Mouse (Mus musculus): ENCODE results near the gene Ccin.
A peak's percentile ranks its signal among the peaks of the same experiment; 100 is the strongest.

Ccin gene

DNA sequence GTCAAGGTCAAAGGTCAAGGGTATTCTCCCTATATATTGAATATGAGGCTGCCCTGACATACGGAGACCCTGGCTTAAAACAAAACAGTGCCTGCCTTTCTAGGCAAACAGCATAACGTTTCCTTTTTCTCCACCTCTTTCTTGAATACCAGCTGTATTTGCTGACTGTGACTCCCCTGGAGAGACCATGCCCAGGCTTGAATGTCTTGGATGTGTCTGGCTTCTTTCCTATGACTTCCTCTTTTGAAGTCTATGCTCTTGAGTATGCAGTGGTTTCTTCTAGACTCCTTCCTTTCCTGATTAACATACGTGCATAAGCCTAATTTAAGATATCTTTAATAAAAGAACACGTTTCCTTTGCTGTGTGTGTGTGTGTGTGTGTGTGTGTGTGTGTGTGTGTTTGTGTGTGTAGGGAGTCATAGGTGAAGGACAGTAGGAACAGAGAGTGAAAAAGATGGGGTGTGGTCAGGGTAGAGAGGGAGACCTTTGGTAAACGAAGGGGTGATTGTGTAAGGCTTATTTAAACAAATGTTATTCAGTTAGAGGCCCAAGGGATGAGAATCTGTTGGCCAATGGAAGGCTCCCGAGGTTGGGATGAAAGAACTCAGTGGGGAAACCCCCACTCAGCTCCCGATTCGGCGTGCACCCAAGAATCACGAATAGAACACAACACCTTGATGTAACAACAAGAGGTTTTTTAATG is 8.2 kb upstream of the Ccin start:
- no peak for DNase-seq

- DNase-seq, result no peak
Observed at GRCm38 (mm10) chr4:43976223-43976740, 7.0 kb upstream of the Ccin start.

DNA sequence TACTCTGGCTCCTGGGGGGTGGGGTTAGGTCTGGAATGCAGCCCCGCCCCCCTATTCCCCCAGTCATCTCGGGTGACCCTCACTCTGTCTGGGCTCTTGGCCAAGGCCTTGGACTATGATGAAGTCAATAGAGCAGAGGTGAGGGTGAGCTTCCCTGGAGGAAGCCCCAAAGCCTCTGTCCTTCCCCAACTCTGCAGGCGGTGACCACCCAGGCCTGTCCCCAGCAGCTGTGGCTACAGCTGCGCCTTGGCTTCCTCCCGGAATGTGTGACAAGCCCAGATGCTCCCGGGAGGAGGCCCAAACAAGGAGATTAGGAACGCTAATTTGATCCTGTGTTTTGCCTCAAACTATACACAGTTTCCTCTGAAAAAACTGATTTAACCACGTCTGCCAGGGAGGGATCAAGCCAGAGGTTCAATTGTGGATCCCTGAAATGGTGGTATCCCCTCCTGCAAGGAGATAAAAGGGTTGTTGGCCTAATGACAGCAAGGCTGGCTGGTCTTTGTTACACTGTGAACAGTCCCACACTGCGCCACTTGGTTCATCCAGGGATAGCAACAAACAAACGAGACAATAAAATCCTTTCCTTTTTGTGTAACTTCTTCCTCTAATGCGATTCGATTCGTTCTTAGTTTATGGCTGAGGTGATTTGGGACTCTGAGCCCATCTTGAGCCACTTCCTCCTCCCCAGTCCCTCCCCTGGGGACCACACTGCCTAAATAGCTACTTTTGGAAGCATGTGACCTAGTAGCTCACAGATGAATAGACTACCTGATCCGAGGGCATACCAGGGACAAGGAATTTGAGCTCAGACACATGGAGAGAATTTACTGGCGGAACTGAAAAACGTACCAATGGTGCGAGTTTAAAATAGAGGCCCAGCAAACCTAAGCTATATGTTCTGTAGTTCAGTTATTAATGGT is 4.5 kb upstream of the Ccin start:
- DNase-seq, result no peak

DNA sequence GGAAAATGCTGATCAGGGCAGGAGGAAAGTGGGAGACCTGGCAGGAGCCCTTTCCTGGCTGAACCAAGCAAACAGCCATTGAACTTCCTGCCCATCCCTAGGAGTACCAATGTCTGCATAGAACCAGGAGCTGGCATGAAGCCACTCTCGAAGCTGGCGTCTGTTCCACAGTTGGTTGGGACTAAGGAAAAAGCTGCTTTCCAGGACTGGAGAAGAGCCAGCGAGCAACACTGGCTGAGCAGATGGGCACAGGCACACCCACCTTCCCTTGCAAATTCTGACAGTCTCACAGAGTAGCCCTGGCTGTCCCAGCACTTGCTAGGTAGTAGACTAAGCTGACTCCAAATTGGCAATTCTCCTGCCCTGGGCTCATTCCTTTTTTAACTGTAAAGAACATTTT is 3.5 kb upstream of the Ccin start:
- DNase-seq, result no peak

DNA sequence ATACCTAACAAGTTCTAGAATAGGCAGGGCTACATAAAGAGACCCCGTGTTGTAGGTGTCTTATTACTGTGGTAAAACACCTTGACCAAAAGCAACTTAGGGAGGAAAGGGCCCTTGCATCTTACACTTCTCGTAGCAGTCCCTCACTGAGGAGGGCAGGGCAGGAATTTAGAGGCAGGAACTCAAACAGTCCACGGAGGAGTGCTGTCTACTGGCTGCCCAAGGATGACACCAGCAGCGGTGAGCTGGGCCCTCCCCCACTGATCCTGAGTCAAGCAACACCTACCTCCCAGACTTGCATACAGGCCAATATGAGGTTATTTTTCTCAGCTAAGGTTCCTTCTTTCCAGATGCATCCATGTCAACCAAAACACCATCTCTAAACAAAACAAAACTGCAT is 3.0 kb upstream of the Ccin start:
- no peak for DNase-seq

- no peak for DNase-seq
Observed at GRCm38 (mm10) chr4:43980846-43981245, 2.4 kb upstream of the Ccin start.

- DNase-seq, result no peak
Observed at GRCm38 (mm10) chr4:43981251-43981650, 2.0 kb upstream of the Ccin start.

GRCm38 (mm10) chr4:43982053-43982732 is 1.1 kb upstream of the Ccin start:
- DNase-seq, result peak; percentile 99

DNA sequence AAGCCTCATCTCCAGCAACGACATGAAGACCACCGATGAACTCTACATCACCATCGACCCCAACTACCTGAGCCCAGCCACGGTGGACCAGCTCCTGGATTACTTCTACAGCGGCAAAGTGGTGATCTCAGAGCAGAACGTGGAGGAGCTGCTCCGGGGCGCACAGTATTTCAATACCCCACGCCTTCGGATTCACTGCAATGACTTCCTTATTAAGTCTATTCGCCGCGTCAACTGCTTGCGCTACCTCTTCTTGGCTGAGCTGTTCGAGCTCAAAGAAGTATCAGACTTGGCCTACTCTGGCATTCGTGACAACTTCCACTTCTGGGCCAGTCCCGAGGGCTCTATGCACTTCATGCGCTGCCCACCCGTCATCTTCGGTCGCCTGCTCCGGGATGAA is 473 bp downstream of the Ccin start:
- DNase-seq, result no peak

DNA sequence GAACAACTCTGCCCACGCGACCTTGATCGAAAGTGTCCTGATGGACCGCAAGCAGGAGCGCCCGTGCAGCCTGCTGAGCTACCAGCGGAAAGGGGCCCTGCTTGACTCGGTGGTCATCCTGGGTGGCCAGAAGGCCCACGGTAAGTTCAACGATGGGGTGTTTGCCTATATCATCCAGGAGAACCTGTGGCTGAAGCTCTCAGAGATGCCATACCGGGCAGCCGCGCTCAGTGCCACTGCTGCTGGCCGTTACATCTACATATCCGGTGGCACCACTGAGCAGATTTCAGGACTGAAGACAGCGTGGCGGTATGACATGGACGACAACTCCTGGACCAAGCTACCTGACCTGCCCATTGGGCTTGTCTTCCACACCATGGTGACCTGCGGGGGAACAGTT is 1.0 kb downstream of the Ccin start:
- no peak for DNase-seq

DNA sequence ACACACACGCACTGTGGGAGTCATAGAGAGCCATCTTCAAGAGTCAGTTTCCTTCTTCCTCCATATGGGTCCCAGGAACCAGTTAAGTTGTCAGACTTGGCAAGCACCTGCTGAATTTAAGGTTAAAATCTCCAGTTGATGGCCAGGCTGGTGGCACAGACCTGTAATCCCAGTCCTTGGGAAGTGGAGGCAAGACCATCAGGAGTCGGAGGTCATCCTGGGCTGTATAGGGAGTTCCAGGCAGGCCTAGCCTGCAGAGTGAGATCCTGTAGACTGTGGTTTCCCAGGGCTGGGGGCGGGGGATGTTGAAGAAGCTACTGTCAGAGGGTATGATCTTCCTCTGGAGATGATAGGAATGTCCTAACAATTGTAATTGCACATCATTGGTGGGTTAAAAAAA is 5.7 kb downstream of the Ccin start:
- DNase-seq, result no peak

DNA sequence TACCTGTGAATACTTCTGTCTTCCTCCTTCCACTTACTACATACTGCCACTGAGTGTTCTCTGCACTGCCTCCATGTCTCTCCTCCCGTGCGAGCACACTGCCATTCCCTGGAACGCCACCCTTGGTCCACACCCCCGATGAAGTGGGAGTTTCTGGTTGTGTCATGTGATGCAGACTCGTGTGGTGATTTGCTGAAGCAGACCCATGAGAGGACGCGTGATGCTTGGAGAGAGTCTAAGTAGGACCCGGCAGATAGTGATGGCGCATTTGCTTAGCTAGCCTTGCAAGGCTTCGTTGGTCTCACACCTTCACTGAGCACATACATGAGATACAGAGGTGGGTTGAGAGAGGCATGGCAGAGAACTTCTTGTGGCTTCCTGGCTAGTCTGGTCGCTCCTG is 9.8 kb downstream of the Ccin start:
- no peak for DNase-seq

DNA sequence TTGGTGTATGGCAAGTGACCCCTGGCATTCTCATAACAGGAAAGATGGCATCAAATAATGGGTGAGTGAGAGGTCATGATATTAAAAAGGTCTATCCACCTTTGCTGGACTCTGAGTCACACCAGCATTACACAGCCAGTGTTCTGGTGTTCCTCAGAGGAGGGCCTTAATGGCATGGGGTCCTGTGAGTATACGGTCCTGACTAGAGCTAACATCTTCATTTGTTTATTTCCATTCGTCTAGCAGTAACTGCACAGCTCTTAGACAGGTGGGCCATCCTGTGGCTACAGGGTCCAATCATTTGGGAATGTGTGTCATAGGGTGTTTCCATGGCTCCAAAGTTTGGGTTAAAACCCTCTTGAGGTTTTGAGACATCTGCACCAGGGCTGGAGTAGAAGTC is 11.1 kb downstream of the Ccin start:
- no peak for DNase-seq

GRCm38 (mm10) chr4:44003622-44004021 is 20.3 kb downstream of the Ccin start:
- DNase-seq, result no peak

DNA sequence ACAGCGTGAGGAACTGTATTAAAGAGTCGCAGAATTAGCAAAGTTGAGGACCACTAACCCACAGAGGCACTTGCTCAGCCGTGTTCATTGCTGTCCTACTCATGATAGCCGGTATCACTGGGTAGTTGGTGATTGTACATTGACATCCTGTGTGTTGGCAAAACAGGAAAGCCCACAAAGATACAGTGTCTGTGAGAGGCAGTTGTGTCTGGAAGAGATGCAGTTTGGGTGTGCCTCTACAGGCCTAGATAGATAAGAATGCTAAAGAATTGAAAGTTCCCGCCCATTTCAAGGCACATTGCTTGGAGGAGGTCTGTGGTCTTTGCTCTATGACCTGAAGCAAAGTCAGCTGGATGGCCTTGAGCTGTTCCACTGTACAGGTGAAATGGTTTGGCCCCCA is 20.8 kb downstream of the Ccin start, which contains the start of gene Clta:
TSS of gene Clta (plus strand) at position 327 of the 400 bp plus-strand sequence.
- no peak for DNase-seq

DNA sequence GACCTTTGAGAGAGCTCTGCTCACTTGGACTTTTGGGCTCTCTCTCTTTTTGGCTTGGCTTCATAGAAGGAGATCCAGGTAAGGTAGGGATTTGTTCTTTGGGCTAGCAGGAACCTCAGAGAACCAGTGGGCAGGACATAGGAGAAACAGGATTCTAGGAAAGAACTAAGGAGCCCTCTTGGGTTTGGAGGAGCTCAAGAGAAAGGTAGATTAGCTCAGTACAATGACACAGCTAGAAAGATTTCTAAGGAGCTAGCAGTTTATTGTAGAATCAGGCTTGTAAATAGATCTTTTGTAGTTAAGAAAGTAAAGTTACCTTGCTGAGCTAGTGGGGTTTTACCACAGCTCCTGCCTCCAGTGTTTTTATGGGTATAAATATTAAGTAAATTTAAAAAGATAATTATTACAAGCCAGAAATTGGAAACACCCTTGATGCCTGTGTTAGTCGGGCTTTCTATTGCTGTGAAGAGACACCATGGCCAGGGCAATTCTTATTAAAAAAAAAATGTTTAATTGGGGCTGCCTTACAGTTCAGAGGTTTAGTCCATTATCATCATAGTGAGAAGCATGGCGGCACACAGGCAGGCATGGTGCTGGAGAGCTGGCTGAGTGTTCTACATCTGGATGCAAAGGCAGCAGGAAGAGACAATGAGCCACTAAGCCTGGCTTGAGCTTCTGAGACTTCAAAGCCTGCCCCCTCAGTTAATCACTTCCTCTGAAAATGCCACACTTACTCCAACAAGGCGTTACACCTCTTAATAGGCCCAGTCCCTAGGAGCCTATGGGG is 21.5 kb downstream of the Ccin start:
- no peak for DNase-seq

DNA sequence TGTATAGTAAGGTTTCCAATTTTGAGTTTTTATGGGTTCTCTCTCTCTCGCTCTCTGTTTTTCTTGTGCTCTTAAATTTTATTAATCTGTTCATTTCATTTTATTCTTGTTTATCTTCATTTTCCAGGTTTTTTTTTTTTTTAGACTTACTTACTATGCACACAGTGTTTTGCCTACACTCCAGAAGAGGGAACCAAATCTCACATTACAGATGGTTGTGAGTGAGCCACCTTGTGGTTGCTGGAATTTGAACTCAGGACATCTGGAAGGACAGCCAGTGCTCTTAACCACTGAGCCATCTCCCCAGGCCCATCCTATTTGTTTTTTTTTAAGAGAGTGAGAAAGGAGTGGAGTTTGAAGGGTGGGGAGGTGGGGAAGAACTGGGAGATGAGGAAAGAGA is 26.9 kb downstream of the Ccin start:
- no peak for DNase-seq

DNA sequence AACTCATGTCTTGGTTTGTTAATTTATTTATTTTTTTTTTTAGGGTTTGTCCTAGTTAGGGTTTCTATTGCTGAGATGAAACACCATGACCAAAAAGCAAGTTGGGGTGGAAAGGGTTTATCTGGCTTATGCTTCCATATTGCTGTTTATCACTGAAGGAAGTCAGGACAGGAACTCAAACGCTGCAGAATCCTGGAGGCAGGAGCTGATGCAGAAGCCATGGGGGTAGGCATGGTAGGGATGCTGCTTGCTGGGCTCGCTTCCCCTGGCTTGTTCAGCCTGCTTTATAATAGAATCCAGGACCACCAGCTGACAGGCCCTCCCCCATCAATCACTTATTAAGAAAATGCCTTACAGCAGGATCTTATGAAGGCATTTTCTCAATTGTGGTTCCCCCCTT is 27.6 kb downstream of the Ccin start:
- DNase-seq, result no peak

DNA sequence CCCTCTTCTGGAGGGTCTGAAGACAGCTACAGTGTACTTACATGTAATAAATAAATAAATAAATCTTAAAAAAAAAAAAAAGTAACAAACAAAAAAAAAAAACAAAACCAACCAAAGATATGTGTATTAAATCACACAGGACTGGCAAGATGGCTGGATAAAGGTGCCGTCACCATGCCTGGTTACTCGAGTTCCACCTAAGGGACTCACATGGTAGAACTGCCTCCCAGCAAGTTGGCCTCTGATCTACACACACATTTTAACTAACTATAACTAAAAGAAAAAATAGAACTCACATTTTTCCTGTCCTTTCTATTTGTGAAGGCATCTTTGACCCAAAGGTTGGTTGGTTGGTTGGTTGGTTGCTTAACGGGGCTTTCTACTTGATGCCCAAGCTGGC is 28.5 kb downstream of the Ccin start:
- no peak for DNase-seq

GRCm38 (mm10) chr4:44012376-44013367 is 29.4 kb downstream of the Ccin start:
- peak; percentile 84 for DNase-seq

GRCm38 (mm10) chr4:44013391-44014070 is 30.2 kb downstream of the Ccin start:
- DNase-seq, result no peak

All from thymus, postnatal 4 days (tissue).